Mouse (Mus musculus) liver, embryonic 11.5 days (tissue): ENCODE measurements around the gene AI661453. TPM values are rescaled to one million over a fixed set of nuclear protein-coding genes. Genes with fewer than 3 reads are reported as not detected.

Experiments
- ATAC-seq: fragments of 200-750 bp; cut with Nextera tagmentation; replicated peaks from 2 replicates; pipeline ENCODE4 v1.8.0; 2017; ENCODE audit warnings: moderate number of reproducible peaks, mild to moderate bottlenecking, moderate TSS enrichment, moderate library complexity; ENCODE audit not compliant: low FRiP score
- DNase-seq: peaks from one replicate; pipeline ENCODE4 v3.0.0-alpha.2; 2017; ENCODE audit warnings: low spot score
- H3K27ac ChIP-seq: fragments of 300-500 bp; sonication (generic); 2 replicates; pipeline ENCODE4 v1.5.1; 2014; ENCODE audit warnings: mild to moderate bottlenecking, low read depth, low read length, control low read depth
- H3K27me3 ChIP-seq: fragments of 300-500 bp; sonication (generic); replicated peaks from 2 replicates; pipeline ENCODE4 v1.6.1; 2014; ENCODE audit warnings: low read length, mixed read lengths; ENCODE audit not compliant: control insufficient read depth, insufficient read depth
- H3K36me3 ChIP-seq: fragments of 300-500 bp; sonication (generic); 2 replicates; pipeline ENCODE4 v1.6.1; 2014; ENCODE audit warnings: mild to moderate bottlenecking, low read length, moderate library complexity, mixed read lengths; ENCODE audit not compliant: control insufficient read depth, insufficient read depth
- H3K4me1 ChIP-seq: fragments of 300-500 bp; sonication (generic); replicated peaks from 2 replicates; pipeline ENCODE4 v1.6.1; 2014; ENCODE audit warnings: low read length, mixed read lengths; ENCODE audit not compliant: control insufficient read depth, insufficient read depth
- H3K4me2 ChIP-seq: fragments of 300-500 bp; sonication (generic); 2 replicates; pipeline ENCODE4 v1.6.1; 2014; ENCODE audit warnings: mild to moderate bottlenecking, control low read depth, moderate library complexity
- H3K4me3 ChIP-seq: fragments of 300-500 bp; sonication (generic); 2 replicates; pipeline ENCODE4 v1.5.1; 2014; ENCODE audit warnings: low read depth, low read length, control low read depth
- H3K9ac ChIP-seq: fragments of 300-500 bp; sonication (generic); 2 replicates; pipeline ENCODE4 v1.6.1; 2014; ENCODE audit warnings: low read depth, low read length, control low read depth
- H3K9me3 ChIP-seq: fragments of 300-500 bp; sonication (generic); 2 replicates; pipeline ENCODE4 v1.6.1; 2016; ENCODE audit warnings: low read length, inconsistent platforms, mixed read lengths; ENCODE audit not compliant: control insufficient read depth
- WGBS: fragments of 180-500 bp; shearing (Covaris S2); extraction: QIAGEN DNeasy Blood & Tissue Kit; methylation state at CpG from one replicate; pipeline ENCODE4 v1.1.7; 2014; 5-methylcytosine and 5-hydroxymethylcytosine counted together
- polyA plus RNA-seq: library from polyadenylated mRNA; unstranded; fragments of >200 nt; fragmentation: Nextera tagmentation; extraction: Ambion mirVana; gene quantifications from 2 replicates; pipeline ENCODE4 v1.2.1, GENCODE M21; 2014

The AI661453 gene
- polyA plus RNA-seq, 1 experiment from 2014 or later = 0.23 TPM

DNA sequence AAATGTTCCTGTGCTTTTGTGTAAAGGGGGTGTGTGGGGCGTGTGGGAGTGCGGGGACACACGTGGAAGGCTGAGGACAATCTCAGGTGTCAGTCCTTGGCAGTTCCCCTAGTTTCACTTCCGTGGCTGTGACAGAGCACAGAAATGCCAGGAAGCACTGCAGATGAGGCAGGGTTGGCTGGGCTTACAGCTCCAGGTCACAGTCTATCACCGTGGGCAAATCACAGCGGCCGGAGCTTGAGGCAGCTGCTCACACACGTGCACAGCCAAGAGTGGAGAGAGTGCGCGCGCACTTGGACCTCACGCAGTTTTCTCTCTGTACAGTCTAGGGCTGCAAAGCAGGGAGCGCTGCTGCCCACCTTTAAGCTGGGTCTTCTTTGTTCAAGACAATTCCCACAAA is 21.9 kb downstream of the AI661453 start:
- no peak overlapping the region for H3K4me3 ChIP-seq
- WGBS = 70% methylated on average over 13 of the region's 13 CpGs
- no peak overlapping the region for H3K27ac ChIP-seq
- H3K9me3 ChIP-seq = no peaks in the 10 kb centered on the region
- H3K4me1 ChIP-seq = peaks cover 14% of the 10 kb centered on the region
- no peak for DNase-seq
- ATAC-seq = no peak
- no peaks in the 10 kb centered on the region for H3K27me3 ChIP-seq
- H3K4me2 ChIP-seq = no peak overlapping the region
- no peak overlapping the region for H3K9ac ChIP-seq
- H3K36me3 ChIP-seq = no peaks in the 10 kb centered on the region

DNA sequence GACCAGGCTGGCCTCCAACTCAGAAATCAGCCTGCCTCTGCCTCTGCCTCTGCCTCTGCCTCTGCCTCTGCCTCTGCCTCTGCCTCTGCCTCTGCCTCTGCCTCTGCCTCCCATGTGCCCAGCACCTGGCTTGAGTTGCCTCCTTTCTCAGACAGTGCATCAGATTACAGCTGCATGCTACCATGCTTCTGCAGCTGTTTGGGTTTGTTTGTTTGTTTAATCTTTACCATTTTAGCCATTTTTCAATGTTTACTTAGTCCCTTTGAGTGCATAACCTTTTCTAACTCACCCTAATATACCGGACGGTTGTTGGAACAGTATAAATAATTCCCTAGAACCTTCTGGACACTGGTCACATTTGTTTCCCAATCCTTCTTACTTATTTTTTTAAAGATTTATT is 22.5 kb downstream of the AI661453 start:
- H3K4me1 ChIP-seq = peaks cover 12% of the 10 kb centered on the region
- ATAC-seq = no peak
- H3K27ac ChIP-seq = no peak overlapping the region
- H3K27me3 ChIP-seq = no peaks in the 10 kb centered on the region
- H3K9me3 ChIP-seq = no peaks in the 10 kb centered on the region
- WGBS = 95% methylated on average over 2 of the region's 2 CpGs
- H3K9ac ChIP-seq = no peak overlapping the region
- no peak for DNase-seq
- H3K4me3 ChIP-seq = no peak overlapping the region
- H3K36me3 ChIP-seq = no peaks in the 10 kb centered on the region
- no peak overlapping the region for H3K4me2 ChIP-seq

DNA sequence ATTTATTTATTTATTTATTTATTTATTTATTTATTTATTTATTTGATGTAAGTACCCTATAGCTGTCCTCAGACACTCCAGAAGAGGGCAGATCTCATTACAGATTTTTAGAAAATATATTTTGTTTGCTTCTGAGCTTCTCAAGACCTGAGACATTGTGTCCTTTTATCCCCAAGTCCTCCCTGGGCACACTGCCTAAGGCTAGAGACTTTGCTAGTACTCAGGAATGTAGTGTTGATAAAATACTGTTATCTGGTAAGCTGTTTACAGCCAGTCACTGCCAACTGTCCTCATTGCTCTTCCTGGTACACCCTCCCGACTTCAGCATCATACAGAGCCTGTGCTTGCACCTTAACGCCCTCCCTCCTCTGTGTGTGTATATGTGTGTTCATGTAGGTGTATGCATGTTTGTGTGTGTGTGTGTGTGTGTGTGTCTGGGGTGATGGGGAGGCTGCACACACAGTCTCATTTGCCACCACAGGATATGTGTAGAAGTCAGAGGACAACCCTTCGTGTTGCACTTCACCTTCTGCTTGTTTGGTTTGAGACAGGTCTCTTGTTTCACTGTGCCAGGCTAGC is 23.0 kb downstream of the AI661453 start:
- H3K4me3 ChIP-seq = no peak overlapping the region
- H3K27me3 ChIP-seq = no peaks in the 10 kb centered on the region
- no peaks in the 10 kb centered on the region for H3K36me3 ChIP-seq
- DNase-seq (no peak), ATAC-seq (no peak)
- no peaks in the 10 kb centered on the region for H3K9me3 ChIP-seq
- H3K4me1 ChIP-seq = peaks cover 12% of the 10 kb centered on the region
- no peak overlapping the region for H3K4me2 ChIP-seq
- no peak overlapping the region for H3K27ac ChIP-seq
- WGBS = 52% methylated on average over 3 of the region's 3 CpGs
- no peak overlapping the region for H3K9ac ChIP-seq

DNA sequence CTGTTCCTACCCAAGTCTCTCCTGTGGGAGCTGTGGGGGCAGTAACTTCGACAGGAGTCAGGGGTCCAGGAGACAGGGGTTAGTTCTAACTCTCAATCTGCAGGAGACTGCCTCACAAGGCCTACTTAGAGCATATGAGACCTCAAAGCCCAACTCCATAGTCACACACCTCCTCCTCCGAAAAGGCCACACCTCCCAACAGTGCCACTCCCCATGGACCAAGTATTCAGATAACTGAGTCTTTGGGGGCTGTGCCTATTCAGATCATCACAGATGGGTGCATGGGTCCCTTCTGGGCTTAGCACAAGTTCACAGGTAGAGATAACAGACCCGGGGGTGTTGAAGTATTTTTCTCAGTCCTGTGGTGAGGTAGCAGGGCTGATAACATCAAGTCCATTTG is 25.3 kb downstream of the AI661453 start:
- Histone ChIP-seq H3K27ac (no peak overlapping the region), H3K4me3 (no peak overlapping the region), H3K36me3 (no peaks in the 10 kb centered on the region), H3K4me1 (peaks cover 22% of the 10 kb centered on the region), H3K4me2 (no peak overlapping the region), H3K27me3 (peaks cover 11% of the 10 kb centered on the region), H3K9me3 (no peaks in the 10 kb centered on the region), H3K9ac (no peak overlapping the region)
- 43% methylated on average over 3 of the region's 3 CpGs for WGBS
- peak; percentile 38; the same call in 1 of the 2 replicates for ATAC-seq
- no peak for DNase-seq

DNA sequence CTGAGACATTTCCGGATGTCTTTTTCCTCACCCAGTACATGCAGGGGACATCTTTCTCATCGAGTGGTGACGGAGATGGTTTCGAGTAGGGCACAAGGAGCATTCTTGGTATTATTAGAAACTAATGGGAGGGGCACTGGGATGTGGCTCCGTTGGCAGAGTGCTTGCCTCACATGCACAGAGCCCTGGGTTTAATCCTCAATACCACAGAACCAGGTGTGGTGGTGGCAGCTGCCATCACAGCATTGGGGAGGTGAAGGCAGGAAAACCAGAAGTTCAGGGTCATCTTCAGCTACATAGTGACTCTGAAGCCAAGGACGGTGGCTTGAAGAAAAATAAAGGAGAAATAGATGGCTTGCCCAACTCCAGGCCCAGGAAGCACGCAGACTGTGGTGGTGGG is 25.8 kb downstream of the AI661453 start:
- Histone ChIP-seq H3K27me3 (peaks cover 16% of the 10 kb centered on the region), H3K4me1 (peaks cover 22% of the 10 kb centered on the region), H3K27ac (no peak overlapping the region), H3K9ac (no peak overlapping the region), H3K36me3 (no peaks in the 10 kb centered on the region), H3K9me3 (no peaks in the 10 kb centered on the region), H3K4me2 (no peak overlapping the region), H3K4me3 (no peak overlapping the region)
- DNase-seq (no peak), ATAC-seq (no peak)
- 70% methylated on average over 7 of the region's 7 CpGs for WGBS

DNA sequence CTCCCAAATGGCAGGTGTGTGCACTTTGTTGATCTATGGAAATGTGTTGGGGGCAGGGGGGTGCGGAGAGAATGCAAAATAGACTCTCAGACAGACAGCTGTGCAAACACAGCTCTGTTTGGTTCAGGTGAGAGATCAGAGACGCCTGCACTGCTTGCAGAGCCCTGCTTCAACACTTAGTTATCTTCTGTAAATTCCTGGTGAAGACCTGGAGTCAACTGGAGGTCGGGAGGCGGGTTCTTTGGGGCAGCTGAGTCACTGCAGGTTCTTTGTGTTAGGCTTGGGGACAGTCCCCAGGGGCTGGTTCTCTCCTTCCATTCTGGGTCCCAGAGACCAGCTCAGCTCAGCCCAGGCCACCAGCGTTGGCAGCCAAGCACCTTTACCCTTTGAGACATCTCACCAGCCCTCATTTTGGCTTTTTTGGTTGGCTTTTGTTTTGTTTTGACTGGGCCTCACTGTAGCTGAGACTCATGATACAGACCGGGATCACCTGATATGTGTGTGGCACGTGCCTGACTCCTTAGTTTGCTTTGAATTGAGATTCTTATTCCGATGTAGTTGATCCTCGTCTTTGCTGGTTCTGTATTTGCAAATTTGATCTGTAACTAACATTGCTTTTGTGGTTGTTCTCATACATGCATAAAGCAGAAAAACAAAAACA is 26.4 kb downstream of the AI661453 start:
- H3K4me1 ChIP-seq = peaks cover 22% of the 10 kb centered on the region
- H3K27me3 ChIP-seq = peaks cover 23% of the 10 kb centered on the region
- H3K9ac ChIP-seq = no peak overlapping the region
- H3K4me3 ChIP-seq = no peak overlapping the region
- H3K27ac ChIP-seq = no peak overlapping the region
- no peak overlapping the region for H3K4me2 ChIP-seq
- DNase-seq = no peak
- 56% methylated on average over 9 of the region's 9 CpGs for WGBS
- no peaks in the 10 kb centered on the region for H3K9me3 ChIP-seq
- H3K36me3 ChIP-seq = no peaks in the 10 kb centered on the region
- ATAC-seq = no peak

DNA sequence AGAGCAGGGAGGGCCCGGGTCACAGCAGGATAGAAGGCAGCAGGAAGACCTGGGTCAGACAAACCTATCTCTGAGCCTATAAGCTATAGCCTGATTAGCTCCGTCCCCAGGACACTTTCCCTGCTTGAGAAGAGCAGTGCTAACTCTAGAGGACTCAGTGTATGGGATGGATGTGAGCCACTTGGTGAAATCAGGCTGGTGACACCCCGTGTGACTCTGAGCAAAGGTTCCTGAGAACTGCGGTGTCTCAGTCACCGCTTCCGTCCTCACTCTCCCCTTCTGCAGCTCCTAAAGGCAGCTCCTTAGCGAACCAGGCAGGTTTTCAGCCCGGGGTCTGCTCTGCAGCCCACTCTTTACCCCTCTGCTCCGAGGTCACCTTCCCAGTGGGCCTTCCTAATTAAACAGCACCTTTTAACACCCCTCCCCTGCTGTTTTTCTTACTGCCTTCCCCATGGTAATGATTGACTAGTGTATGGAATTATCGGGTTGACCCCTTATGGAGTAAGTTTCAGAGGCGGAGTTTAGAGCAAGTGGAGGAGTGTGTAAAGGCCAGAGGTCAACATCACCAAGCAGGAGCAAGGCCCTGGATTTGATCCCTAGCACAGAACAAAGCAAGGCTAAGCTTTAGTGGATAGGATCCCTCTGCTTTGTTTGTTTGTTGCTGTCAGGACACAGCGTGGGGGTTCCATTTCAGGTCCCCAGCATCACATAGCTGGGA is 28.0 kb downstream of the AI661453 start:
- no peak overlapping the region for H3K4me3 ChIP-seq
- no peaks in the 10 kb centered on the region for H3K36me3 ChIP-seq
- H3K27me3 ChIP-seq = peaks cover 37% of the 10 kb centered on the region
- 0 out of 2 replicates have a peak overlapping the region, but pooled peaks have one; percentile 1 for H3K27ac ChIP-seq
- ATAC-seq = no peak
- DNase-seq = no peak
- H3K4me1 ChIP-seq = peaks cover 22% of the 10 kb centered on the region
- H3K9ac ChIP-seq = no peak overlapping the region
- 52% methylated on average over 12 of the region's 12 CpGs for WGBS
- no peaks in the 10 kb centered on the region for H3K9me3 ChIP-seq
- H3K4me2 ChIP-seq = peak overlapping the region; percentile 7; the same call in 1 of the 2 replicates

DNA sequence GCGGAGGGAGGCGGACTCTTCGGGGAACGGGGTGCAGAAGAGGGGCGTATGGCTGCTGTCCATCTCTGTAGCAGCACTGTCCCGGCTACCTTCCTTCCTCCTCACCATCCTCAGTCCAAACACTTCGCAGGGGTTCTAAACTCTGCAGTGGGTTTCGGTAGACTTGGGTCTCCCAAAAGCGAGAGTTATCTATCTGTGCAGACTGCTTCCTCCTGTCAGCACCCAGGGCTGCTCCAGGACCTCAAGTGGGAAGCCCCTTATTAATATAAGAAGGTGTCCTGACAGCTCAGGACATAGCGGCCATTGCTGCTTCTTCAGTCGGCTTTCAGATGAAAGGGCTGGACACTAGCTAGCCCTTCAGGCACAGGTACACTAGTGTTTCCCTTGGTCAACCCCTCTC is 28.6 kb downstream of the AI661453 start:
- ATAC-seq (no peak), DNase-seq (no peak)
- Histone ChIP-seq H3K36me3 (no peaks in the 10 kb centered on the region), H3K9ac (no peak overlapping the region), H3K4me1 (peaks cover 22% of the 10 kb centered on the region), H3K27ac (no peak overlapping the region), H3K4me3 (no peak overlapping the region), H3K4me2 (no peak overlapping the region; the same call in 1 of the 2 replicates), H3K27me3 (peaks cover 39% of the 10 kb centered on the region), H3K9me3 (no peaks in the 10 kb centered on the region)
- 63% methylated on average over 11 of the region's 11 CpGs for whole genome bisulfite sequencing
